Mouse (Mus musculus) stomach, postnatal 0 days (tissue): ENCODE results near the gene Cyfip2.

Experiments used
- CTCF ChIP-seq: IDR thresholded peaks from 2 replicates; pipeline ENCODE4 v1.5.1; 2016; ENCODE audit warnings: antibody characterized with exemption, low read depth, mild to moderate bottlenecking, moderate library complexity
- EP300 ChIP-seq: optimal IDR thresholded peaks from 2 replicates; pipeline ENCODE3; 2016; ENCODE audit warnings: antibody characterized with exemption

DNA sequence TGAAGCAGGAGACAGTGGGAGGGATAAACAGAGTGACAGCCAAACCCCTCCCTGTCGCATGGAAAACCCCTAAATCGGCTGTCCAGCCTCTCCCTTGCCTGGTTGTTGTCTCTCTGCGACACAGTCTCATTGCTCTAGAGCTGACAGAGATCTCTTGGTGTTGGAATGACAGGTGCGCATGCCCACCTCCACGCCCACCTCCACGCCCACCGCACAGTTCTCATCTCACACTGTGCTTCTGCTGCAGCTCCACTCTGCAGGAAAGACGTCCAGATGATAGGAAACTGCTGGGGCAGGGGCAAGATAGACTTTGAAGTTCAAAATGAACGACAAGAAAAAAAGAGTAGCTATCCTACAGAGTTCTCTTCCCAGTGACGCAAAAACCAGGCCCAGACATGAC lies 8.6 kb downstream of the Cyfip2 start:
- no peak for TF ChIP-seq CTCF
- no peak for TF ChIP-seq EP300
